Mouse (Mus musculus) brain, embryonic 14.5 days (tissue): ENCODE data around the gene Mfge8.

Experiments
- CTCF ChIP-seq: fragments of 200-500 bp; IDR thresholded peaks from 2 replicates; pipeline ENCODE4 v1.5.1; 2012; ENCODE audit warnings: inconsistent platforms, mild to moderate bottlenecking, moderate library complexity, borderline replicate concordance; ENCODE audit not compliant: insufficient read depth, insufficient read length; ENCODE audit errors: extremely low read depth
- POLR2A ChIP-seq: fragments of 200-500 bp; IDR thresholded peaks from 2 replicates; pipeline ENCODE4 v1.6.1; 2012; ENCODE audit warnings: mild to moderate bottlenecking, inconsistent platforms, borderline replicate concordance; ENCODE audit not compliant: poor library complexity, insufficient read depth, insufficient read length, severe bottlenecking; ENCODE audit errors: extremely low read depth

GRCm38 (mm10) chr7:79129883-79130282, 19.0 kb downstream of the Mfge8 start:
- TF ChIP-seq CTCF (peak; percentile 40; the same call in 1 of the 2 replicates), POLR2A (no peak)
